Mouse (Mus musculus) adrenal gland, postnatal 25 days (tissue): ENCODE data around the gene Mlxip. TPM values are rescaled to one million over a fixed set of nuclear protein-coding genes. Genes with fewer than 3 reads are reported as not detected.
A peak's percentile ranks its signal among the peaks of the same experiment; 100 is the strongest.

Experiments
- DNase-seq: peaks from one replicate; pipeline ENCODE4 v3.0.0; 2021; ENCODE audit warnings: mixed read lengths
- long read RNA-seq: library from polyadenylated mRNA; stranded (forward); transcript quantifications from one replicate; pipeline ENCODE4 v2.0.0, GENCODE M21; 2021
- total RNA-seq: library from RNA; stranded (reverse); gene quantifications from 2 replicates; pipeline ENCODE4 v1.2.3, GENCODE M21; 2021

Gene Mlxip
- 25.3 and 30.5 TPM in 2 replicates for total RNA-seq
- long read RNA-seq, partial matches to known transcripts = 0 of 4 reads
- long read RNA-seq, other reads (novel, unspliced or antisense) = 4 of 4 reads

- DNase-seq = peak; percentile 97
These were observed at the start of gene Mlxip for GRCm38 (mm10) chr5:123394303-123394956. Mlxip (plus strand) TSS chr5:123394798.

- peak; percentile 65 for DNase-seq
These were observed 49.4 kb upstream of the Mlxip start for GRCm38 (mm10) chr5:123344963-123345852.

- DNase-seq = peak; percentile 67
These were observed 48.5 kb upstream of the Mlxip start for GRCm38 (mm10) chr5:123345853-123346654.

- DNase-seq = no peak
These were observed 47.8 kb upstream of the Mlxip start for GRCm38 (mm10) chr5:123346701-123347270.

GRCm38 (mm10) chr5:123347985-123348384, 46.6 kb upstream of the Mlxip start:
- no peak for DNase-seq

- DNase-seq = no peak
These were observed 44.2 kb upstream of the Mlxip start for GRCm38 (mm10) chr5:123350386-123350785.

- no peak for DNase-seq
These were observed 38.7 kb upstream of the Mlxip start for GRCm38 (mm10) chr5:123355918-123356317.

- no peak for DNase-seq
These were observed 37.3 kb upstream of the Mlxip start for GRCm38 (mm10) chr5:123357253-123357652.

GRCm38 (mm10) chr5:123359431-123359830, 35.2 kb upstream of the Mlxip start:
- DNase-seq = no peak

GRCm38 (mm10) chr5:123362911-123363310, 31.7 kb upstream of the Mlxip start:
- DNase-seq = no peak

- no peak for DNase-seq
These were observed 30.2 kb upstream of the Mlxip start for GRCm38 (mm10) chr5:123364302-123364971.

GRCm38 (mm10) chr5:123368869-123369488, 25.6 kb upstream of the Mlxip start:
- DNase-seq = peak; percentile 57

- no peak for DNase-seq
These were observed 24.5 kb upstream of the Mlxip start for GRCm38 (mm10) chr5:123370049-123370448.

- no peak for DNase-seq
These were observed 19.3 kb upstream of the Mlxip start for GRCm38 (mm10) chr5:123375262-123375661.

GRCm38 (mm10) chr5:123375793-123376452, 18.7 kb upstream of the Mlxip start:
- DNase-seq = no peak

GRCm38 (mm10) chr5:123376569-123376968, 18.0 kb upstream of the Mlxip start:
- peak; percentile 79 for DNase-seq

- DNase-seq = peak; percentile 81
These were observed 17.3 kb upstream of the Mlxip start for GRCm38 (mm10) chr5:123377120-123377955.

- no peak for DNase-seq
These were observed 15.9 kb upstream of the Mlxip start for GRCm38 (mm10) chr5:123378712-123379111.

GRCm38 (mm10) chr5:123379504-123379931, 15.1 kb upstream of the Mlxip start:
- DNase-seq = no peak
